ENCODE assay signal across 8 mouse cellular contexts in the genomic region with DNA sequence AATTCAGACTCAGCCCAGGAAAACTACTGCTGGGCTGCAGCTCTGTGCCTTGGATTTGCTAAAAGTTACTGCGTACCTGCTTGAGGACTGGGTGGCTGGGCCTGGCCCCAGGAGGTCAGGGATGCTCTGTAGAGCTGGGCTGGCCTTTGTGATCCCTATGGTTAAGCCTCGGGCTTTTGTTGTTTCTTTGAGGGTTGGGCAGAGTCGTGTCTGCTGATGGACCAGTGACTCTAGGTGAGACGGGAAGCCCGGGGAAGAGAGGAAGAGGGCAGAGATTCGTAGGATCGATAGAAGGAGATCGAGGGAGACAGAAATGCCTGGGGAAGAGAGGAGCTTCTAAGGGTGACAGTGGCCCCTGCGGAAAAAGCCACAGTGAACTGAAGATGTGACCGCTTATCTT. TPM values are rescaled to one million over a fixed set of nuclear protein-coding genes. Genes with fewer than 3 reads are reported as not detected.
DNase-seq lines count a peak whose midpoint lies in the region; ATAC-seq and TF ChIP-seq lines count a peak whose summit lies in the region.

A gene (plus strand): TSS at position 301 of the 400 bp plus-strand sequence.

- peaks cover 3% of the 10 kb centered on the region; the same call in 1 of the 2 replicates for H3K4me1 ChIP-seq in lung, embryonic 14.5 days (ENCODE audit: insufficient read depth)
- H3K4me1 ChIP-seq in bone marrow, adult 2 months (ENCODE audit: control insufficient read depth, insufficient read depth, low read length) = no peaks in the 10 kb centered on the region; the same call in 1 of the 2 replicates
- peaks cover 12% of the 10 kb centered on the region for H3K4me1 ChIP-seq in intestine, embryonic 16.5 days (ENCODE audit: control insufficient read depth, insufficient read depth, low read length)
- H3K4me1 ChIP-seq in midbrain, embryonic 10.5 days = peaks cover 20% of the 10 kb centered on the region

- no peaks in the 10 kb centered on the region for H3K27me3 ChIP-seq in lung, embryonic 14.5 days (ENCODE audit: insufficient read depth, low read length)
- no peaks in the 10 kb centered on the region for H3K27me3 ChIP-seq in intestine, embryonic 16.5 days (replicated peaks; ENCODE audit: control insufficient read depth, insufficient read depth, low read length)
- H3K27me3 ChIP-seq in midbrain, embryonic 10.5 days (ENCODE audit: low read depth, poor library complexity, severe bottlenecking) = no peaks in the 10 kb centered on the region

- intact Hi-C loops in gastrocnemius, postnatal 36 days (cut with DNase I) = loop anchor here (10.0 kb wide), 1 partner anchor 890 kb away; a partner anchor contains a TSS

- H3K9me3 ChIP-seq in lung, embryonic 14.5 days (ENCODE audit: low read depth, low read length) = no peaks in the 10 kb centered on the region
- no peaks in the 10 kb centered on the region for H3K9me3 ChIP-seq in intestine, embryonic 16.5 days (ENCODE audit: control insufficient read depth, low read length)
- no peaks in the 10 kb centered on the region for H3K9me3 ChIP-seq in midbrain, embryonic 10.5 days (replicated peaks)

- no peak for DNase-seq in lung, embryonic 14.5 days
- no peak for DNase-seq in lung, postnatal 36 days
- DNase-seq in gastrocnemius, postnatal 36 days = no peak
- no peak for DNase-seq in midbrain, embryonic 10.5 days (ENCODE audit: low spot score)
- no peak for DNase-seq in urinary bladder, postnatal 36 days (ENCODE audit: low spot score in 2 of 2)
- DNase-seq in right cerebral cortex, adult 18-20 months = no peak

- 8% methylated on average over 10 of the region's 10 CpGs for WGBS in lung, embryonic 14.5 days
- 23% methylated on average over 10 of the region's 10 CpGs for WGBS in bone marrow, adult 2 months
- WGBS in intestine, embryonic 16.5 days = 7% methylated on average over 10 of the region's 10 CpGs
- WGBS in midbrain, embryonic 10.5 days = 3% methylated on average over 10 of the region's 10 CpGs

- TF ChIP-seq CTCF in lung, embryonic 14.5 days (IDR thresholded peaks at IDR 0.05; ENCODE audit: low read depth) = no peak
- TF ChIP-seq CTCF in bone marrow, adult 2 months (IDR thresholded peaks at IDR 0.05; ENCODE audit: control insufficient read depth, insufficient read depth, low read length) = no peak

- peak within 1 kb of the TSS; percentile 95 for H3K27ac ChIP-seq in lung, embryonic 14.5 days (ENCODE audit: low read depth)
- peak within 1 kb of the TSS; percentile 95 for H3K27ac ChIP-seq in bone marrow, adult 2 months (ENCODE audit: control insufficient read depth, insufficient read depth, low read depth, low read length, poor library complexity)
- H3K27ac ChIP-seq in intestine, embryonic 16.5 days (ENCODE audit: low read length) = peak within 1 kb of the TSS; percentile 97
- peak within 1 kb of the TSS; percentile 89 for H3K27ac ChIP-seq in midbrain, embryonic 10.5 days (replicated peaks)

- H3K4me2 ChIP-seq in lung, embryonic 14.5 days = peak within 1 kb of the TSS; percentile 89
- peak within 1 kb of the TSS; percentile 87 for H3K4me2 ChIP-seq in intestine, embryonic 16.5 days (ENCODE audit: low read depth, low read length)

- ATAC-seq in lung, embryonic 14.5 days (ENCODE audit: insufficient read depth) = peak; percentile 11; the same call in 1 of the 2 replicates
- peak; percentile 25 for ATAC-seq in intestine, embryonic 16.5 days

- peaks cover 24% of the 10 kb centered on the region for H3K36me3 ChIP-seq in lung, embryonic 14.5 days (ENCODE audit: insufficient read depth)
- H3K36me3 ChIP-seq in intestine, embryonic 16.5 days (ENCODE audit: control insufficient read depth, insufficient read depth, low read length) = peaks cover 3% of the 10 kb centered on the region; the same call in 1 of the 2 replicates
- peaks cover 23% of the 10 kb centered on the region for H3K36me3 ChIP-seq in midbrain, embryonic 10.5 days

- no peak for TF ChIP-seq POLR2A in bone marrow, adult 2 months (IDR thresholded peaks at IDR 0.05; ENCODE audit: borderline replicate concordance, control insufficient read depth, low read depth, low read length)

- H3K4me3 ChIP-seq in lung, embryonic 14.5 days (ENCODE audit: low read depth, low read length) = peak within 1 kb of the TSS; percentile 57
- H3K4me3 ChIP-seq in bone marrow, adult 2 months (replicated peaks; ENCODE audit: control insufficient read depth, low read depth, low read length) = peak within 1 kb of the TSS; percentile 80
- H3K4me3 ChIP-seq in intestine, embryonic 16.5 days (ENCODE audit: low read length) = peak within 1 kb of the TSS; percentile 60
- H3K4me3 ChIP-seq in midbrain, embryonic 10.5 days = peak within 1 kb of the TSS; percentile 68

- peak within 1 kb of the TSS; percentile 63 for H3K9ac ChIP-seq in lung, embryonic 14.5 days
- peak within 1 kb of the TSS; percentile 81 for H3K9ac ChIP-seq in intestine, embryonic 16.5 days (ENCODE audit: low read depth, low read length)

RNA-seq across cellular contexts. Expression of the gene that starts here (rescaled TPM):
- polyA plus RNA-seq in lung, embryonic 14.5 days (2014; fragmentation: Nextera tagmentation; extraction: Ambion mirVana) = 11.0 and 11.1 TPM in 2 replicates
- polyA plus RNA-seq in bone marrow, adult 2 months (2011; ENCODE audit: insufficient read depth, insufficient read length, low replicate concordance, missing spikeins) = 8.8 and 23.7 TPM in 2 replicates
- 10 to 100 TPM; 17.2 to 22.1 TPM for total RNA-seq in gastrocnemius, postnatal 36 days (2021)
- 15.8 and 16.9 TPM in 2 replicates for polyA plus RNA-seq in intestine, embryonic 16.5 days (2015; fragmentation: Nextera tagmentation; extraction: Ambion mirVana)
- polyA plus RNA-seq in midbrain, embryonic 10.5 days (2016; fragmentation: Nextera tagmentation; extraction: Ambion mirVana) = 14.8 and 18.9 TPM in 2 replicates
